Mouse (Mus musculus) gastrocnemius, adult 2 months (tissue): ENCODE measurements around the gene Slc30a7. TPM values are rescaled to one million over a fixed set of nuclear protein-coding genes. Genes with fewer than 3 reads are reported as not detected.

Experiments used
- DNase-seq: peaks from one replicate; pipeline ENCODE4 v3.0.0; 2022
- H3K27ac ChIP-seq: fragments of 200-600 bp; 2 replicates; pipeline ENCODE4 v1.8.1; 2022; ENCODE audit warnings: mild to moderate bottlenecking
- H3K4me3 ChIP-seq: fragments of 200-600 bp; 2 replicates; pipeline ENCODE4 v1.8.1; 2022; ENCODE audit warnings: mild to moderate bottlenecking, moderate library complexity
- CTCF ChIP-seq: fragments of 200-600 bp; IDR thresholded peaks from 2 replicates; pipeline ENCODE4 v1.8.1; 2022; ENCODE audit warnings: antibody characterized with exemption, mild to moderate bottlenecking, moderate library complexity
- intact Hi-C: fragments of 180-260 bp; cut with DNase I; formaldehyde crosslinking; loops from one replicate; pipeline ENCODE4 v1.15.1; 2025
- total RNA-seq, 2 experiments: library from RNA; stranded (reverse); gene quantifications; 2 replicates each; pipeline ENCODE4 v1.2.3; 2021

The Slc30a7 gene
- total RNA-seq, 2 experiments from 2014 or later, result 4.8 to 5.5 TPM

- TF ChIP-seq CTCF, result no peak
- DNase-seq, result no peak
- peak overlapping the region; percentile 46; the same call in 1 of the 2 replicates for H3K27ac ChIP-seq
- no peak overlapping the region for H3K4me3 ChIP-seq
- intact Hi-C loops, result no loop called here
These were observed 54.9 kb downstream of the Slc30a7 start for GRCm38 (mm10) chr3:115952356-115952755.

GRCm38 (mm10) chr3:115951221-115951620 lies 56.0 kb downstream of the Slc30a7 start:
- Histone ChIP-seq H3K4me3 (no peak overlapping the region), H3K27ac (peak overlapping the region; percentile 57)
- no peak for TF ChIP-seq CTCF
- DNase-seq, result no peak
- intact Hi-C loops, result no loop called here

- no peak for DNase-seq
- intact Hi-C loops, result no loop called here
- no peak overlapping the region for H3K4me3 ChIP-seq
- peak overlapping the region; percentile 57; the same call in 1 of the 2 replicates for H3K27ac ChIP-seq
- no peak for TF ChIP-seq CTCF
These were observed 57.0 kb downstream of the Slc30a7 start for GRCm38 (mm10) chr3:115949921-115950877.

- no peak for DNase-seq
- no peak overlapping the region for H3K27ac ChIP-seq
- no peak overlapping the region for H3K4me3 ChIP-seq
- intact Hi-C loops, result no loop called here
- TF ChIP-seq CTCF, result no peak
These were observed 57.8 kb downstream of the Slc30a7 start for GRCm38 (mm10) chr3:115949220-115949920.

- intact Hi-C loops, result no loop called here
- no peak for TF ChIP-seq CTCF
- Histone ChIP-seq H3K27ac (no peak overlapping the region), H3K4me3 (no peak overlapping the region)
- DNase-seq, result no peak
These were observed 60.9 kb downstream of the Slc30a7 start for GRCm38 (mm10) chr3:115946272-115946671.

GRCm38 (mm10) chr3:115944376-115944775 lies 62.8 kb downstream of the Slc30a7 start:
- Histone ChIP-seq H3K27ac (no peak overlapping the region), H3K4me3 (no peak overlapping the region)
- intact Hi-C loops, result no loop called here
- DNase-seq, result no peak
- TF ChIP-seq CTCF, result no peak

GRCm38 (mm10) chr3:115941464-115941863 lies 65.7 kb downstream of the Slc30a7 start:
- intact Hi-C loops, result no loop called here
- no peak overlapping the region for H3K4me3 ChIP-seq
- H3K27ac ChIP-seq, result no peak overlapping the region
- no peak for DNase-seq
- TF ChIP-seq CTCF, result no peak

- intact Hi-C loops, result no loop called here
- no peak for DNase-seq
These were observed 66.7 kb downstream of the Slc30a7 start for GRCm38 (mm10) chr3:115940510-115940909.

GRCm38 (mm10) chr3:115937807-115938206 lies 69.4 kb downstream of the Slc30a7 start:
- intact Hi-C loops, result loop anchor here (2.0 kb wide), 1 partner anchor 39 kb away; no protein-coding TSS in a partner anchor
- Histone ChIP-seq H3K4me3 (no peak overlapping the region), H3K27ac (no peak overlapping the region)
- no peak for DNase-seq
- no peak for TF ChIP-seq CTCF

More at GRCm38 (mm10) chr3:115940510-115940909, 66.7 kb downstream of the Slc30a7 start:
- H3K4me3 ChIP-seq, result no peak overlapping the region
- no peak for TF ChIP-seq CTCF
- H3K27ac ChIP-seq, result no peak overlapping the region

GRCm38 (mm10) chr3:115936734-115937599 lies 70.2 kb downstream of the Slc30a7 start:
- Histone ChIP-seq H3K27ac (no peak overlapping the region), H3K4me3 (no peak overlapping the region)
- peak; percentile 67 for DNase-seq
- TF ChIP-seq CTCF, result peak; percentile 84
- intact Hi-C loops, result loop anchor here (2.0 kb wide), 1 partner anchor 40 kb away; no protein-coding TSS in a partner anchor

- no peak overlapping the region for H3K27ac ChIP-seq
- no peak overlapping the region for H3K4me3 ChIP-seq
- DNase-seq, result no peak
- intact Hi-C loops, result no loop called here
- no peak for TF ChIP-seq CTCF
These were observed 73.7 kb downstream of the Slc30a7 start for GRCm38 (mm10) chr3:115933293-115934186.
